Mouse (Mus musculus) kidney, embryonic 15.5 days (tissue): ENCODE data around the gene Rbm44. TPM values are rescaled to one million over a fixed set of nuclear protein-coding genes. Genes with fewer than 3 reads are reported as not detected.
A peak's percentile ranks its signal among the peaks of the same experiment; 100 is the strongest.

Experiments used
- ATAC-seq: fragments of 200-750 bp; cut with Nextera tagmentation; replicated peaks from 2 replicates; pipeline ENCODE4 v1.8.0; 2017; ENCODE audit warnings: moderate TSS enrichment; ENCODE audit not compliant: low FRiP score
- H3K27ac ChIP-seq: fragments of 300-500 bp; sonication (generic); 2 replicates; pipeline ENCODE4 v1.5.1; 2015; ENCODE audit warnings: mild to moderate bottlenecking, inconsistent platforms
- H3K27me3 ChIP-seq: fragments of 300-500 bp; sonication (generic); 2 replicates; pipeline ENCODE4 v1.6.1; 2015; ENCODE audit warnings: inconsistent platforms
- H3K36me3 ChIP-seq: fragments of 300-500 bp; sonication (generic); 2 replicates; pipeline ENCODE4 v1.6.1; 2015; ENCODE audit warnings: inconsistent platforms
- H3K4me1 ChIP-seq: fragments of 300-500 bp; sonication (generic); 2 replicates; pipeline ENCODE4 v1.6.1; 2015; ENCODE audit warnings: inconsistent platforms
- H3K4me2 ChIP-seq: fragments of 300-500 bp; sonication (generic); 2 replicates; pipeline ENCODE4 v1.6.1; 2015; ENCODE audit warnings: moderate library complexity, mild to moderate bottlenecking, inconsistent platforms
- H3K4me3 ChIP-seq: fragments of 300-500 bp; sonication (generic); replicated peaks from 2 replicates; pipeline ENCODE4 v1.5.1; 2015; ENCODE audit warnings: mild to moderate bottlenecking, inconsistent platforms
- H3K9ac ChIP-seq: fragments of 300-500 bp; sonication (generic); 2 replicates; pipeline ENCODE4 v1.6.1; 2015; ENCODE audit warnings: mild to moderate bottlenecking, inconsistent platforms
- H3K9me3 ChIP-seq: fragments of 300-500 bp; sonication (generic); replicated peaks from 2 replicates; pipeline ENCODE4 v1.6.1; 2016; ENCODE audit warnings: inconsistent platforms
- WGBS: fragments of 180-500 bp; shearing (Covaris S2); methylation state at CpG from one replicate; pipeline ENCODE4 v1.1.7; 2015; ENCODE audit warnings: mixed read lengths; 5-methylcytosine and 5-hydroxymethylcytosine counted together
- polyA plus RNA-seq: library from polyadenylated mRNA; unstranded; fragments of >200 nt; fragmentation: Nextera tagmentation; extraction: Ambion mirVana; gene quantifications from 2 replicates; pipeline ENCODE4 v1.2.1, GENCODE M21; 2015

Gene Rbm44
- 0.61 and 1.5 TPM in 2 replicates for polyA plus RNA-seq

DNA sequence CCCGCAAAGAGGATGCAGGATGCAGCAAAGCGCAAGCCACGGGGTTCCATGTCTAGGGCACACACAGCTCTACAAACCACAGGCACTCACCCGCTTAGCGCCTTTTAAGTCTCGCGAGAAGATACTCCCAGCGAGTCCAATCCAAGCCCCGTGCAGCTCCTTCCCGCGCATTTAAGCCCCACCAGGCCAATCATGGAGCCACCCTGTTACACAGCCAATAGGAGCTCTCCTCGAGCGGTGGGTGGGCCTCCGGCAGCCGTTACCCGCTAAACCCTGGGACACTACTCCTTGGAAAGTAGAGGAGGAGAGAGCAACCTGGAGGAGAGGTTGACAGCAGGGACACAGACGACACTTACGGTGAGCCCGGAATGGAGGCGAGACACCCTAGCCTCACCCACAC, at the start of gene Rbm44:
Gene Rbm44, plus strand, starts transcription at position 277 of the 400 bp plus-strand sequence.
- Histone ChIP-seq H3K27ac (no peak within 1 kb of the TSS), H3K27me3 (no peaks in the 10 kb centered on the region), H3K4me3 (no peak within 1 kb of the TSS), H3K9me3 (no peaks in the 10 kb centered on the region), H3K4me2 (no peak within 1 kb of the TSS), H3K36me3 (no peaks in the 10 kb centered on the region), H3K9ac (no peak within 1 kb of the TSS), H3K4me1 (no peaks in the 10 kb centered on the region)
- no peak for ATAC-seq
- 72% methylated on average over 20 of the region's 20 CpGs for WGBS

DNA sequence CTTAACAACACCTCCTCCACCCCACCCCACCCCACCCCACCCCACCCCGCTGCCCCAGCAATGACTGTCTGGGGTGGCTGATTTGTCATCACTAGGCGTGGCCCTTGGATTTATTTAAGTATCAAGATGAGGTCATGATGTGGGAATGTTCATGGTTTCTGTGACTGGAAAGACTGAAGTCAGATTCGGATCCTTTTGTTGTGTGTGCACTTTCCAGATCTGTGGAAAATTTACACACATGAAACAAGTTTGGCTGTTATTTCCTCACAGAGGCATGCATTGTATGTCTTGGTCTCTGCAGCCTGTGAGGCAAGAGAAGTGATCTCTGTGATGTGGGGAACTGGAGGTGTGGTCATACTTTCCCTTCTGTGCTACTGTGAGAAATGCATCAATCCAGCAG, 49.6 kb upstream of the Rbm44 start:
- Histone ChIP-seq H3K9ac (no peak overlapping the region), H3K4me1 (peaks cover 25% of the 10 kb centered on the region), H3K27ac (peak overlapping the region; percentile 64), H3K9me3 (no peaks in the 10 kb centered on the region), H3K4me3 (no peak overlapping the region), H3K36me3 (no peaks in the 10 kb centered on the region), H3K27me3 (no peaks in the 10 kb centered on the region), H3K4me2 (no peak overlapping the region)
- ATAC-seq: no peak
- 63% methylated on average over 3 of the region's 3 CpGs for WGBS

DNA sequence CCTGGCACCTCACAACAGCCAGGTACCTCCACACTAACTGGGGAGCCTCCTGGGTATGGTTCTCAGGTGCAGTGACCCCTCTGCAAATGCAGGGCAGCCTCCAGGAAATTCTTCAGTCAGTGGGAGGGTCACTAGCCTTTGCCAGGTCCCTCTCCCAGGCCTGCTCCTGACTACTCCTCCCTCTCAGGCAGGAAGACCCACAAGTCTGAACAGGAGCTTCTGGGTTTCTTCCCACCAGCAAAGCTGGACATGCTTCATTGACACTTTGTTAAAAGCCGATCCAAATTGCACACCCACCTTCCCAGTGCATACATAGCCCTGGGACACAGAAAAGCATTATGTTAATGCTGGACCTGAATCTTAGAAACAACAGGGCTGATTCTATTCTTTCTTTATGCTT, 49.0 kb upstream of the Rbm44 start:
- ATAC-seq: no peak
- H3K9me3 ChIP-seq: no peaks in the 10 kb centered on the region
- 0 out of 2 replicates have a peak, but pooled peaks cover 3% of the 10 kb centered on the region for H3K36me3 ChIP-seq
- peaks cover 25% of the 10 kb centered on the region for H3K4me1 ChIP-seq
- H3K4me3 ChIP-seq: no peak overlapping the region
- no peak overlapping the region for H3K4me2 ChIP-seq
- H3K27me3 ChIP-seq: no peaks in the 10 kb centered on the region
- peak overlapping the region; percentile 64 for H3K27ac ChIP-seq
- WGBS: 28% methylated on average over 1 of the region's 1 CpGs
- H3K9ac ChIP-seq: no peak overlapping the region

DNA sequence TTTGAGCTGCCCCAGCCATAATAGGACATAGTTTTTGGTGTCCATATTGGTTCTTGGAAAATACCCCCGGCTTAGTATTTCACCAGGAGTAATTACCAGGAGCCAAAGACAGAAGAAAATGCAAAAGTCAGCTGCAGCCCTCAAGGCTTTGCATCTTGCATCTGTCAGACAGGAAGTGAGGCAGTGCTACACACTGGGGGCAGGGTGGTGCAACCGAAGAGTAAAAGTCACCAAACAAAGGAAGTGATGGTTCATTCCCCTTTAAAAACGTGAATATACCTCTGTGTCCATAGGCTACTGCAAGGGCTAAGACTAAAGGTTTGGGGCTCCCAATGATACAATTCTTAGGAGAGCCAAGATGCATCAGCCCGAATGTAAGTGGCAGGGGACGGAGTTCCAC, 48.4 kb upstream of the Rbm44 start:
- H3K4me1 ChIP-seq: peaks cover 24% of the 10 kb centered on the region
- no peak for ATAC-seq
- peaks cover 10% of the 10 kb centered on the region; the same call in 1 of the 2 replicates for H3K36me3 ChIP-seq
- H3K9ac ChIP-seq: no peak overlapping the region
- no peaks in the 10 kb centered on the region for H3K27me3 ChIP-seq
- no peaks in the 10 kb centered on the region for H3K9me3 ChIP-seq
- WGBS: 72% methylated on average over 5 of the region's 5 CpGs
- no peak overlapping the region for H3K4me3 ChIP-seq
- no peak overlapping the region for H3K4me2 ChIP-seq
- H3K27ac ChIP-seq: peak overlapping the region; percentile 64

DNA sequence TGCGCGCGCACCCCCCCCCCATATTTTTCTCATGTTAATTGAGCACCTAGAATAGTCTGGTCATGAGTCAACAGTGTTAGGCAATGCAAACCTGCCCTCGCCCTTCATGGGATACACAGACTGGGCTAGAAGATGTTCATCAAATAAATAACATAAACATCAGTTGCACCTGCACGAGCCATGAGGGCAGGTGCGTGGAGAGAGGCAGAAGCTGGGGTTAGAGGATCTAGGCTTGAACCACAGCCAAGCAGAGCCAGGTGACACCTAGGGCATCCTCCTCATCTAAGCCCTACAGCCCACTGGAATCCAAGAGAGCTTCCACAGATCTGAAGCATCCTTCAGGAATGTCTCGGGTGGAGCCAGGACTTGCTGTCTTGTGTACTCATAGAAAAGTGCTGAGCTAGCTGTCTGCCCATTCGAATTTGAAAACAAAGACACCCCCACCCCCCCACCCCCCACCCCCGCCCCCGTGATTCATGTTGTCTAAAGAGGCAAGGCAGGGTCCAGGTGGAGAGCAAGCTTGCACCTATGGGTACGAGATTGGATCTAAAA, 47.5 kb upstream of the Rbm44 start:
- ATAC-seq: no peak
- WGBS: 94% methylated on average over 11 of the region's 11 CpGs
- Histone ChIP-seq H3K4me1 (peaks cover 22% of the 10 kb centered on the region), H3K9me3 (no peaks in the 10 kb centered on the region), H3K9ac (no peak overlapping the region), H3K4me3 (no peak overlapping the region), H3K27ac (no peak overlapping the region), H3K27me3 (no peaks in the 10 kb centered on the region), H3K4me2 (no peak overlapping the region), H3K36me3 (peaks cover 10% of the 10 kb centered on the region; the same call in 1 of the 2 replicates)

DNA sequence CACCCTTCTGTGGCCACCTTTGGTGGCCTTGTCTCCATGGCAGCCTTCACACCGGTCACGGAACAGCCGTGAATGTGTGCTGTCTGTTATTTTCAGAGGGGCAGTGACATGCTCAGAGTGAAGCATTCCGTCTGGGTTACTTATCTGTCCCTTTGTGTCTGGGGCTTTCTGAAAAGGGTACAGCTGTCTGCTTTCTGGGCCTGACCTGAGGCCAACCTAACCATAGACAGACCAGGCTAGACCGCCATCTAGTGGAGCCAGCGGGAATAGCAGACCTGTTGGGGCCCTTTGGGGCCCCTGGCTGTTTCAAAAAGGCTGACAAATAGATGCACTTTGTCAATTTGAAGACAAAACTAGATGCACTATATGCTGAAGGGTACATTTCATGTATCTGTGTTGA, 46.0 kb upstream of the Rbm44 start:
- Histone ChIP-seq H3K4me2 (no peak overlapping the region), H3K9ac (no peak overlapping the region), H3K27me3 (no peaks in the 10 kb centered on the region), H3K4me1 (peaks cover 22% of the 10 kb centered on the region), H3K4me3 (no peak overlapping the region), H3K36me3 (peaks cover 21% of the 10 kb centered on the region), H3K27ac (no peak overlapping the region), H3K9me3 (no peaks in the 10 kb centered on the region)
- ATAC-seq: peak; percentile 52; the same call in 1 of the 2 replicates
- 6% methylated on average over 6 of the region's 6 CpGs for WGBS

DNA sequence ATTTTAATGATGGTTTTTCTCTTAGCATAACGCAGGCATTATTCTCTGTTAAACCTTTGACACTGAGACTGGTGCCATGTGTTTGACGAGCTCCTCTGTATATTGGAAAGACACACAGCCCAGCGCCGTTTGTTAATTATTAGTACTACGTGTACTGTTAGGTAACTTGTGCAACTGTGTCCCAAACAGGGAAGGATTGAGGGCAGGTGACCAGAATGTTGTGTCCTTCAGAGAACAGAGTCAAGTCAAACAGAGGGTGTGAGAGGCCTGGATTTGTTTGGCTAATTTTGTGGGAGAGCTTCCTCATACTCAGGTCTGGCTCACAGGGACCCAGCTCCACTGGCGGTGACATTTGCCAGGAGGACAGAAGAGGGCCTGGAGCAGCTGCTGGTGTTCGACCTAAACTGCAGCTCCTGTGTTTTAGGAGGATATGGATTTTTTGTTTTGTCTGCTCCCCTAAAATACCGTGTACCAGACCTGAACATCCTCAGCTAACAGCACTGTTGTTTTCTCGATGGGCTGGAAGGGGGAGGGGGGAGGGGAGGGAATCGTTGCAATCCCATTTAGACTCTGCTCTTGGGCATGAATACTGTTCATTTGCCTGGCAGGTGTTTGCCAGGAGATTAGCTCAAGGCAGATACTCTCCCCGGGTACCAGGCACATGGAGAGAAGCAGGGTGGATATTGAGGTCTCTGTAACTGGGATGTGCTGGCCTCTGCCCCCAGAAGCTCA, 43.0 kb upstream of the Rbm44 start:
- 81% methylated on average over 11 of the region's 11 CpGs for WGBS
- no peak overlapping the region for H3K4me2 ChIP-seq

DNA sequence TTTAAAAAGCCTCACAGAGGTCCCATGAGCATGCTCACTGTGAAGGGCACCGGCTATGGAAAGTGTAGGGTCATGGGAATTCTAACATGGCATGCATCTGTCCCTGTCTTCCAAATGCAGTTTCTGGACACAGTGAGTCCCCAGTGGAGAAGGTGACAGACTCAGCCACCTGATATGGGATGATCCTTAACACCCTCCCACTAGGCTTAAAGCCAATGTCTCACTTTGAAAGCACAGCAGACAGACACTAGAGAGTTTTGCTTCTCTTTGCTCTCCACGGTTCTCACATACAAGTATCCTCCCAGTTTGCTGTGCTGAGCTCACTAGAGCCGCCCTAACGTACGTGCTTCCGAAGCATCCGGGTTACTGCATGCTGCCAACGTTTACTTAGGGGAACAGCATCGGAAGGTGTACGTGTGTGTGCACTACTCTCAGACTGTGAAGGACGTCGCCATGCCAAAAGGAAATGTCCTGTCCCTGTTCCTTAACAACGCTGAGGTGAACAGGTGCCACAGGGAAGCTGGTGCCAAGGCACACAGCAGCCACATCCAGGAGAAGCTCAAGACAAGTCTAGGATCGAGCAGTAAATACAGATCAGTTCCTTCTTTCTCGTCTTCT, 41.4 kb upstream of the Rbm44 start:
- no peak overlapping the region for H3K9ac ChIP-seq
- no peak overlapping the region for H3K4me3 ChIP-seq
- no peak overlapping the region for H3K27ac ChIP-seq
- no peaks in the 10 kb centered on the region for H3K27me3 ChIP-seq
- H3K4me1 ChIP-seq: peaks cover 4% of the 10 kb centered on the region
- no peak overlapping the region for H3K4me2 ChIP-seq
- H3K9me3 ChIP-seq: no peaks in the 10 kb centered on the region
- H3K36me3 ChIP-seq: peaks cover 58% of the 10 kb centered on the region
- no peak for ATAC-seq
- 91% methylated on average over 15 of the region's 15 CpGs for WGBS

More for the DNA sequence above, 43.0 kb upstream of the Rbm44 start:
- no peak overlapping the region for H3K27ac ChIP-seq
- peaks cover 6% of the 10 kb centered on the region for H3K4me1 ChIP-seq
- no peaks in the 10 kb centered on the region for H3K27me3 ChIP-seq
- no peaks in the 10 kb centered on the region for H3K9me3 ChIP-seq
- H3K36me3 ChIP-seq: peaks cover 46% of the 10 kb centered on the region
- H3K9ac ChIP-seq: no peak overlapping the region
- no peak overlapping the region for H3K4me3 ChIP-seq
- no peak for ATAC-seq

DNA sequence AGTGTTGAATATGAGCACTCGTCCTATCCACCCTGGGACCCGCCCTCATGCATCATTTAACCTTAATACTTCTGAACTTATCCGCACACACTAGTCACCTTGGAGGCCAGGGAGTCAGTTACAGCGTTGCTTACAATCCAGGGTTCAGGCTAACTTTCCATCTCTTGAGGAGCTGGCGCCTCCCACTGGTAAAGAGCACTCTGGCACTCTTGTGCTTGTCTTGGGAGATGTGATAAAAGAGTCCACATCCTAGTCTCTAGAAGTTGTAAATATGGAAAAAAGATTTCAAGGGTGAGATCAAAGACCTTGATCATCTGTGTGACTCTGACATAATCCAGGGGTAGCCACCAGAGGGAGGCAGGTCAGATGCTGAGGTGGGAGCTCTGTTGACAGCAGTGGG, 37.3 kb upstream of the Rbm44 start:
- no peak overlapping the region for H3K27ac ChIP-seq
- no peaks in the 10 kb centered on the region for H3K4me1 ChIP-seq
- H3K9me3 ChIP-seq: no peaks in the 10 kb centered on the region
- H3K36me3 ChIP-seq: peaks cover 67% of the 10 kb centered on the region
- 77% methylated on average over 5 of the region's 5 CpGs for WGBS
- no peak overlapping the region for H3K9ac ChIP-seq
- ATAC-seq: no peak
- no peaks in the 10 kb centered on the region for H3K27me3 ChIP-seq
- no peak overlapping the region for H3K4me2 ChIP-seq
- no peak overlapping the region for H3K4me3 ChIP-seq

DNA sequence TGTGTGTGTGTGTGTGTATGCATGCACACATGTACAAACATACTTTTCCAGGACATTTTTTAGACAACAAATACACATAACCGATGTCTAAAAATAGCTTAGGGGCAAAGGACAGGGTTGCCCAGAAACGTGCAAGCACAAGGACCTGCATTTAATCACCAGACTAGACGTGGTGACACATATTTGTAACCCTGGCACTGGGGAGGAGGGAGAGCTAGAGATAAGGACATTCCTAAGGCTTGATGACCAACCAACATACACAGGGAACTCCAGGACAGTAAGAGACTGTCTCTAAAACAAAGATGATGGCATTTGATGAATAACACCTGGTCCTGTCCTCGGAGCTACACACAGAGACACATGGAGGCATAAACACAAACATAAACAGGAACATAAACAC, 35.6 kb upstream of the Rbm44 start:
- H3K9ac ChIP-seq: no peak overlapping the region
- WGBS: 56% methylated on average over 4 of the region's 4 CpGs
- H3K36me3 ChIP-seq: peaks cover 63% of the 10 kb centered on the region

DNA sequence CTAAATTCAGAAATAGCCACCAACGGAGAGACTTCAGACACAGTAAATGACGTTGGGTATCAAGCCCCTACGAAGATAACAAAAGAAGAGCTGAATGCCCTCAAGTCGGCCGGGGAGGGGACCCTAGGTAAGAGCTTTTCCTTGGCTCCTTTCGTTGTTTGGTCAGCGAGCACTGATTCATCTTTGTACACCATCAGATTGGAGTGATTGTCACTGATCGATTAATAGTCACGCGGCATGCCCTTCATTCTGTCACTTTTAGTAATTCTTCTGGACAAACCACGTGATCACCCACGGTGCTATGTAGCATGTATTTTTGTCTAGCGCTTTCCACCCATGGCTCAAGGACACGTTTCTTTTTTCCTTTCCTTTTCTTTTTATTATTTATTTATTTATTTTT, 32.7 kb upstream of the Rbm44 start:
- Histone ChIP-seq H3K27ac (no peak overlapping the region), H3K36me3 (peaks cover 57% of the 10 kb centered on the region), H3K4me1 (no peaks in the 10 kb centered on the region), H3K27me3 (no peaks in the 10 kb centered on the region), H3K9me3 (no peaks in the 10 kb centered on the region), H3K4me2 (no peak overlapping the region), H3K4me3 (no peak overlapping the region), H3K9ac (no peak overlapping the region)
- ATAC-seq: no peak
- WGBS: 94% methylated on average over 14 of the region's 14 CpGs

More for the DNA sequence above, 35.6 kb upstream of the Rbm44 start:
- ATAC-seq: no peak
- Histone ChIP-seq H3K4me2 (no peak overlapping the region), H3K4me3 (no peak overlapping the region), H3K27ac (no peak overlapping the region), H3K27me3 (no peaks in the 10 kb centered on the region), H3K4me1 (no peaks in the 10 kb centered on the region), H3K9me3 (no peaks in the 10 kb centered on the region)

DNA sequence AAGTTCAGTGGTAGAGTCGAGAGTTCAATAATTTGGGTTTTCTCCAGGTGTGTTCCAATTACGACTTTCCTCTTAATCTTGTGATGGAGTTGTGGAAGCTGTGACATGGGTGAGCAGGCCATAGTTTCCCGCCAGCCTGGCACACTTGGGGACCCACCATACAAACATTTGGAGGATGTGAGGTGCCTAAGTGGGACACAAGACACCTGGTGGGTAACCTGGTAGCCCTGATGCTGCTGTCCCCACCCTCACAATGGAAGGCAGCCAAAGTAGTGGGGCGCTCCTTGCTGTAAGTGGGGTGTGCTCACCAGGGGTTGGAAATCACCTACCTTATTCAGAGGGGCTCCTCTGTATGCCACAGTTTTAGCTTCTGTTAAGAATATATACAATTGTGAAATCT, 32.3 kb upstream of the Rbm44 start:
- Histone ChIP-seq H3K27ac (no peak overlapping the region), H3K9ac (no peak overlapping the region), H3K4me2 (no peak overlapping the region), H3K36me3 (peaks cover 52% of the 10 kb centered on the region), H3K27me3 (no peaks in the 10 kb centered on the region), H3K9me3 (no peaks in the 10 kb centered on the region), H3K4me3 (no peak overlapping the region), H3K4me1 (no peaks in the 10 kb centered on the region)
- ATAC-seq: no peak
- WGBS: 93% methylated on average over 4 of the region's 4 CpGs
